Mouse (Mus musculus) gastrocnemius, adult 2 months (tissue): ENCODE data around the gene Klc3. TPM values are rescaled to one million over a fixed set of nuclear protein-coding genes. Genes with fewer than 3 reads are reported as not detected.
A peak's percentile ranks its signal among the peaks of the same experiment; 100 is the strongest.

ENCODE experiments used
- DNase-seq: peaks from one replicate; pipeline ENCODE4 v3.0.0; 2022
- H3K27ac ChIP-seq: fragments of 200-600 bp; 2 replicates; pipeline ENCODE4 v1.8.1; 2022; ENCODE audit warnings: mild to moderate bottlenecking
- H3K4me3 ChIP-seq: fragments of 200-600 bp; 2 replicates; pipeline ENCODE4 v1.8.1; 2022; ENCODE audit warnings: mild to moderate bottlenecking, moderate library complexity
- CTCF ChIP-seq: fragments of 200-600 bp; IDR thresholded peaks from 2 replicates; pipeline ENCODE4 v1.8.1; 2022; ENCODE audit warnings: antibody characterized with exemption, mild to moderate bottlenecking, moderate library complexity
- intact Hi-C: fragments of 180-260 bp; cut with DNase I; formaldehyde crosslinking; loops from one replicate; pipeline ENCODE4 v1.15.1; 2025
- total RNA-seq, 2 experiments: library from RNA; stranded (reverse); gene quantifications; 2 replicates each; pipeline ENCODE4 v1.2.3; 2021

Klc3 gene
- total RNA-seq, 2 experiments from 2014 or later, result 0.18 to 0.39 TPM

- Histone ChIP-seq H3K4me3 (peak overlapping the region; percentile 70), H3K27ac (0 out of 2 replicates have a peak overlapping the region, but pooled peaks have one; percentile 38)
- intact Hi-C loops, result no loop called here
- TF ChIP-seq CTCF, result peak; percentile 90
- peak; percentile 76 for DNase-seq
Measured at GRCm38 (mm10) chr7:19369823-19370425, 34.0 kb downstream of the Klc3 start.

GRCm38 (mm10) chr7:19368380-19368779, 35.5 kb downstream of the Klc3 start:
- DNase-seq, result no peak
- Histone ChIP-seq H3K4me3 (no peak overlapping the region), H3K27ac (no peak overlapping the region)
- intact Hi-C loops, result no loop called here
- no peak for TF ChIP-seq CTCF

GRCm38 (mm10) chr7:19365376-19365775, 38.5 kb downstream of the Klc3 start:
- intact Hi-C loops, result no loop called here
- no peak overlapping the region for H3K27ac ChIP-seq
- H3K4me3 ChIP-seq, result no peak overlapping the region
- TF ChIP-seq CTCF, result no peak
- DNase-seq, result no peak

GRCm38 (mm10) chr7:19363881-19364280, 40.0 kb downstream of the Klc3 start:
- H3K27ac ChIP-seq, result peak overlapping the region; percentile 50
- intact Hi-C loops, result loop anchor here (5.0 kb wide), 2 partner anchors 67 to 132 kb away; no protein-coding TSS in a partner anchor
- H3K4me3 ChIP-seq, result peak overlapping the region; percentile 53
- TF ChIP-seq CTCF, result peak; percentile 98
- peak; percentile 89 for DNase-seq

GRCm38 (mm10) chr7:19362276-19362675, 41.6 kb downstream of the Klc3 start:
- peak overlapping the region; percentile 94 for H3K27ac ChIP-seq
- intact Hi-C loops, result loop anchor here (5.0 kb wide), 2 partner anchors 65 to 130 kb away; no protein-coding TSS in a partner anchor
- no peak for DNase-seq
- peak overlapping the region; percentile 88 for H3K4me3 ChIP-seq
- no peak for TF ChIP-seq CTCF

GRCm38 (mm10) chr7:19361720-19362119, 42.2 kb downstream of the Klc3 start:
- peak; percentile 89 for TF ChIP-seq CTCF

GRCm38 (mm10) chr7:19360944-19361343, 43.0 kb downstream of the Klc3 start:
- peak; percentile 96 for DNase-seq
- Histone ChIP-seq H3K27ac (peak overlapping the region; percentile 94), H3K4me3 (peak overlapping the region; percentile 88)
- intact Hi-C loops, result loop anchor here (5.0 kb wide), 2 partner anchors 64 to 129 kb away; no protein-coding TSS in a partner anchor
- no peak for TF ChIP-seq CTCF

More at GRCm38 (mm10) chr7:19361720-19362119, 42.2 kb downstream of the Klc3 start:
- H3K4me3 ChIP-seq, result peak overlapping the region; percentile 88
- peak overlapping the region; percentile 94 for H3K27ac ChIP-seq
- DNase-seq, result peak; percentile 89
- intact Hi-C loops, result loop anchor here (5.0 kb wide), 2 partner anchors 64 to 129 kb away; no protein-coding TSS in a partner anchor

- intact Hi-C loops, result loop anchor here (5.0 kb wide), 2 partner anchors 63 to 128 kb away; no protein-coding TSS in a partner anchor
- peak overlapping the region; percentile 88 for H3K4me3 ChIP-seq
Measured at GRCm38 (mm10) chr7:19359892-19360641, 43.8 kb downstream of the Klc3 start.

GRCm38 (mm10) chr7:19359299-19359891, 44.5 kb downstream of the Klc3 start, which contains the start of the genes Cd3eap and Ppp1r13l:
Gene Cd3eap (minus strand): TSS chr7:19359483.
Gene Ppp1r13l (plus strand): TSS chr7:19359749.
- intact Hi-C loops, result no loop called here
- TF ChIP-seq CTCF, result no peak
- Histone ChIP-seq H3K4me3 (peak within 1 kb of the TSS; percentile 88), H3K27ac (peak within 1 kb of the TSS; percentile 94)
- DNase-seq, result peak; percentile 92

More at GRCm38 (mm10) chr7:19359892-19360641, 43.8 kb downstream of the Klc3 start:
- TF ChIP-seq CTCF, result no peak
- peak overlapping the region; percentile 94 for H3K27ac ChIP-seq
- peak; percentile 82 for DNase-seq

- Histone ChIP-seq H3K27ac (peak overlapping the region; percentile 94), H3K4me3 (peak overlapping the region; percentile 88)
- TF ChIP-seq CTCF, result no peak
- intact Hi-C loops, result no loop called here
- no peak for DNase-seq
Measured at GRCm38 (mm10) chr7:19358634-19359033, 45.3 kb downstream of the Klc3 start.

- DNase-seq, result no peak
- H3K4me3 ChIP-seq, result no peak overlapping the region
- H3K27ac ChIP-seq, result no peak overlapping the region
- TF ChIP-seq CTCF, result no peak
- intact Hi-C loops, result no loop called here
Measured at GRCm38 (mm10) chr7:19357381-19358375, 46.2 kb downstream of the Klc3 start.
